ENCODE assay signal across 8 mouse cellular contexts in the genomic region with DNA sequence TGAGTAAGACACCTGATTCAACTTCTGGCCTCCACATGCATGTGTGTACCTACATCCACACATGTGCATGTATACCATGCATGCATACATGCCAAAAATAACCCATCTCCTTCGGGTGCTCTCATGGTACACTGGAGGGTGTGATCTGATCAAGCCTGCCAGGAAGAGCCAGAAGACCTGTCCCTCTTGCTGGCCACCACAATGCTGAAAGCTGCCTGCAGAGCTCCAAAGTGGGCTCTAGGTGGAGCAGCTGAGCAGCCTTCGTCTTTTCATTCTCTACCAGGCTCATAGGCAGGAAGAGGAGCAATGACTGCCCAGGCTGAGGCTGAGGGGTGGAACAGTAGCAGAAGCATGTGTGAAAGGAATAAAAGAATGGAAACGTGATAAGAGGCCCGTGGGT. TPM values are rescaled to one million over a fixed set of nuclear protein-coding genes. Genes with fewer than 3 reads are reported as not detected.
A peak's percentile ranks its signal among the peaks of the same experiment; 100 is the strongest.
DNase-seq lines count a peak whose midpoint lies in the region; ATAC-seq and TF ChIP-seq lines count a peak whose summit lies in the region.
"Had no signal": no experiment of that assay in that cellular context is flagged by ENCODE, and none has a peak within 500 bp of the region (broad histone marks: within the 10 kb centered on the region; RNA-seq: fewer than 3 reads in every experiment).

No protein-coding gene starts in this region.

- H3K4me3 ChIP-seq in C2C12 (ENCODE audit: insufficient read depth, poor library complexity, severe bottlenecking): no peak overlapping the region
- H3K4me3 ChIP-seq in liver, embryonic 14.5 days (ENCODE audit: insufficient read depth in 1 of 2, low read depth in 2 of 2, low read length in 2 of 2): no peak overlapping the region
- H3K4me3 ChIP-seq in neural tube, embryonic 12.5 days: no peak overlapping the region

- peak; percentile 13 for TF ChIP-seq CTCF in C2C12 (IDR thresholded peaks at IDR 0.05; ENCODE audit: control insufficient read depth, insufficient read depth, insufficient read length)
- peak; percentile 77 for TF ChIP-seq CTCF in liver, embryonic 14.5 days (IDR thresholded peaks at IDR 0.05; ENCODE audit: low read depth)

- H3K36me3 ChIP-seq in C2C12 (ENCODE audit: control insufficient read depth, insufficient read depth): no peaks in the 10 kb centered on the region
- H3K36me3 ChIP-seq in liver, embryonic 14.5 days (replicated peaks; ENCODE audit: control insufficient read depth, insufficient read depth, low read depth): no peaks in the 10 kb centered on the region
- no peaks in the 10 kb centered on the region for H3K36me3 ChIP-seq in neural tube, embryonic 12.5 days

- 5% methylated on average over 4 of the region's 4 CpGs for WGBS in liver, embryonic 14.5 days (ENCODE audit: insufficient replicate concordance)
- 9% methylated on average over 4 of the region's 4 CpGs for WGBS in neural tube, embryonic 12.5 days

- H3K9me3 ChIP-seq in liver, embryonic 14.5 days (ENCODE audit: control insufficient read depth, low read length): no peaks in the 10 kb centered on the region
- 0 out of 2 replicates have a peak, but pooled peaks cover 3% of the 10 kb centered on the region for H3K9me3 ChIP-seq in neural tube, embryonic 12.5 days

- DNase-seq in 416B (ENCODE audit: low read depth): peak; percentile 73
- DNase-seq in brain, adult 2 months (ENCODE audit: low read depth, low spot score): peak; percentile 81
- peak; percentile 63 for DNase-seq in induced T-regulatory cell, adult 2 months (ENCODE audit: low read depth)
- DNase-seq in liver, embryonic 14.5 days (ENCODE audit: low read depth in 3 of 3, low spot score in 3 of 3): peak in 1 of 3 experiments; percentile 6

- no peak overlapping the region for H3K9ac ChIP-seq in liver, embryonic 14.5 days (replicated peaks)
- H3K9ac ChIP-seq in neural tube, embryonic 12.5 days: no peak overlapping the region

- ATAC-seq in erythroid progenitor cell, adult 5-6 weeks (replicated peaks; ENCODE audit: low FRiP score, poor library complexity, severe bottlenecking): peak; percentile 63
- no peak for ATAC-seq in liver, embryonic 14.5 days (ENCODE audit: insufficient read depth)
- ATAC-seq in neural tube, embryonic 12.5 days (ENCODE audit: low FRiP score, low read depth): peak; percentile 63

- no peaks in the 10 kb centered on the region for H3K79me3 ChIP-seq in C2C12 (ENCODE audit: low read depth)

- H3K4me2 ChIP-seq in liver, embryonic 14.5 days (ENCODE audit: low read depth): no peak overlapping the region
- no peak overlapping the region for H3K4me2 ChIP-seq in neural tube, embryonic 12.5 days (replicated peaks)

- no peaks in the 10 kb centered on the region for H3K4me1 ChIP-seq in liver, embryonic 14.5 days (replicated peaks; ENCODE audit: control insufficient read depth in 2 of 2, insufficient read depth in 2 of 2, low read length in 1 of 2)
- H3K4me1 ChIP-seq in neural tube, embryonic 12.5 days: no peaks in the 10 kb centered on the region

- H3ac ChIP-seq in C2C12 (ENCODE audit: control insufficient read depth, insufficient read length, low read depth): no peak overlapping the region

- H3K27ac ChIP-seq in liver, embryonic 14.5 days: no peak overlapping the region
- H3K27ac ChIP-seq in neural tube, embryonic 12.5 days: no peak overlapping the region

- no peak for TF ChIP-seq EP300 in liver, embryonic 14.5 days (IDR thresholded peaks at IDR 0.05; ENCODE audit: low read depth)

- peaks cover 14% of the 10 kb centered on the region for H3K27me3 ChIP-seq in C2C12 (ENCODE audit: control insufficient read depth, insufficient read depth, insufficient read length)
- H3K27me3 ChIP-seq in liver, embryonic 14.5 days (ENCODE audit: control insufficient read depth, insufficient read depth, low read length): no peaks in the 10 kb centered on the region
- no peaks in the 10 kb centered on the region for H3K27me3 ChIP-seq in neural tube, embryonic 12.5 days (replicated peaks)

- no peaks in the 10 kb centered on the region for H3K79me2 ChIP-seq in C2C12 (ENCODE audit: control insufficient read depth, insufficient read depth)

TF ChIP-seq in C2C12, 6 proteins besides CTCF, POLR2A, EP300 and RAD21:
- TF ChIP-seq FOSL1 (IDR thresholded peaks at IDR 0.05; ENCODE audit: insufficient read depth, low read length, poor library complexity, severe bottlenecking) (no peak), MYOG (IDR thresholded peaks at IDR 0.05; ENCODE audit: control insufficient read depth, extremely low read depth, insufficient read length) (no peak), MYOD1 (IDR thresholded peaks at IDR 0.05; ENCODE audit: control insufficient read depth, insufficient read length, low read depth) (no peak), MAX (IDR thresholded peaks at IDR 0.05) (no peak), CEBPB (IDR thresholded peaks at IDR 0.05; ENCODE audit: low read depth) (no peak), USF1 (IDR thresholded peaks at IDR 0.05; ENCODE audit: low read depth) (no peak)

RNA-seq across cellular contexts. Expression of a gene that starts 21.5 kb away (rescaled TPM):
- polyA plus RNA-seq in C2C12 (2012; fragmentation: generic; extraction: Trizol): not detected
- total RNA-seq in erythroid progenitor cell, adult 5-6 weeks (2015; ENCODE audit: low replicate concordance): not detected in 2 replicates
- not detected in 2 replicates for total RNA-seq in erythroid progenitor cell, adult 5-6 weeks (2017; ENCODE audit: low replicate concordance)
- 0.03 TPM in 1 of 2 replicates, not detected in the other for polyA plus RNA-seq in liver, embryonic 14.5 days (2012; rRNA removed)
- polyA plus RNA-seq in liver, embryonic 14.5 days (2014; fragmentation: Nextera tagmentation; extraction: Ambion mirVana): not detected in 2 replicates
- polyA plus RNA-seq in neural tube, embryonic 12.5 days (2016; fragmentation: Nextera tagmentation; extraction: Ambion mirVana): 0.25 and 0.52 TPM in 2 replicates
- total RNA-seq: layer of hippocampus, adult 18-20 months had no signal

RNA-seq across cellular contexts. Expression of a gene that starts 31.7 kb away (rescaled TPM):
- polyA plus RNA-seq in C2C12 (2012; fragmentation: generic; extraction: Trizol): 0.06 TPM
- not detected in 2 replicates for total RNA-seq in erythroid progenitor cell, adult 5-6 weeks (2015; ENCODE audit: low replicate concordance)
- not detected in 2 replicates for total RNA-seq in erythroid progenitor cell, adult 5-6 weeks (2017; ENCODE audit: low replicate concordance)
- polyA plus RNA-seq in liver, embryonic 14.5 days (2012; rRNA removed): 0.22 TPM in 1 of 2 replicates, not detected in the other
- polyA plus RNA-seq in liver, embryonic 14.5 days (2014; fragmentation: Nextera tagmentation; extraction: Ambion mirVana): not detected in 2 replicates
- polyA plus RNA-seq in neural tube, embryonic 12.5 days (2016; fragmentation: Nextera tagmentation; extraction: Ambion mirVana): not detected in 2 replicates
- total RNA-seq: layer of hippocampus, adult 18-20 months had no signal
